Mouse (Mus musculus) lung, embryonic 14.5 days (tissue): ENCODE data around the gene Kif17. TPM values are rescaled to one million over a fixed set of nuclear protein-coding genes. Genes with fewer than 3 reads are reported as not detected.
A peak's percentile ranks its signal among the peaks of the same experiment; 100 is the strongest.

Experiments
- ATAC-seq: fragments of 200-750 bp; cut with Nextera tagmentation; 2 replicates; pipeline ENCODE4 v1.8.0; 2017; ENCODE audit warnings: mild to moderate bottlenecking, moderate TSS enrichment, moderate library complexity; ENCODE audit not compliant: insufficient read depth
- DNase-seq: peaks from one replicate; pipeline ENCODE4 v3.0.0-alpha.2; 2015
- H3K27ac ChIP-seq: fragments of 300-500 bp; sonication (generic); 2 replicates; pipeline ENCODE4 v1.5.1; 2014; ENCODE audit warnings: low read depth, mild to moderate bottlenecking, moderate library complexity
- H3K27me3 ChIP-seq: fragments of 300-500 bp; sonication (generic); 2 replicates; pipeline ENCODE4 v1.6.1; 2014; ENCODE audit warnings: low read length, control low read depth; ENCODE audit not compliant: insufficient read depth
- H3K36me3 ChIP-seq: fragments of 300-500 bp; sonication (generic); 2 replicates; pipeline ENCODE4 v1.6.1; 2014; ENCODE audit warnings: control low read depth; ENCODE audit not compliant: insufficient read depth
- H3K4me1 ChIP-seq: fragments of 300-500 bp; sonication (generic); 2 replicates; pipeline ENCODE4 v1.6.1; 2014; ENCODE audit warnings: antibody characterized with exemption, control low read depth; ENCODE audit not compliant: insufficient read depth
- H3K4me2 ChIP-seq: fragments of 300-500 bp; sonication (generic); 2 replicates; pipeline ENCODE4 v1.6.1; 2014; ENCODE audit warnings: mild to moderate bottlenecking
- H3K4me3 ChIP-seq: fragments of 300-500 bp; sonication (generic); 2 replicates; pipeline ENCODE4 v1.5.1; 2014; ENCODE audit warnings: low read depth, low read length
- H3K9ac ChIP-seq: fragments of 300-500 bp; sonication (generic); 2 replicates; pipeline ENCODE4 v1.6.1; 2014
- H3K9me3 ChIP-seq: fragments of 300-500 bp; sonication (generic); 2 replicates; pipeline ENCODE4 v1.6.1; 2016; ENCODE audit warnings: low read depth, low read length, control low read depth
- CTCF ChIP-seq: IDR thresholded peaks from 2 replicates; pipeline ENCODE4 v1.5.1; 2016; ENCODE audit warnings: antibody characterized with exemption, low read depth
- WGBS: fragments of 180-500 bp; shearing (Covaris S2); extraction: QIAGEN DNeasy Blood & Tissue Kit; methylation state at CpG from one replicate; pipeline ENCODE4 v1.1.7; 2014; 5-methylcytosine and 5-hydroxymethylcytosine counted together
- polyA plus RNA-seq: library from polyadenylated mRNA; unstranded; fragments of >200 nt; fragmentation: Nextera tagmentation; extraction: Ambion mirVana; gene quantifications from 2 replicates; pipeline ENCODE4 v1.2.1, GENCODE M21; 2014

The Kif17 gene
- polyA plus RNA-seq, 1 experiment from 2014 or later, result 2.5 TPM

- peak within 1 kb of the TSS; percentile 97 for H3K4me3 ChIP-seq
- peak within 1 kb of the TSS; percentile 91 for H3K9ac ChIP-seq
- peak; percentile 99 for ATAC-seq
- peak within 1 kb of the TSS; percentile 81 for H3K4me2 ChIP-seq
- H3K36me3 ChIP-seq, result peaks cover 25% of the 10 kb centered on the region
- WGBS, result under 1% methylated on average over 64 of the region's 64 CpGs
- no peaks in the 10 kb centered on the region for H3K9me3 ChIP-seq
- H3K27me3 ChIP-seq, result no peaks in the 10 kb centered on the region
- peaks cover 7% of the 10 kb centered on the region; the same call in 1 of the 2 replicates for H3K4me1 ChIP-seq
- H3K27ac ChIP-seq, result peak within 1 kb of the TSS; percentile 85
- TF ChIP-seq CTCF, result no peak
- peak; percentile 100 for DNase-seq
Observed at GRCm38 (mm10) chr4:138304340-138305104, 54.3 kb downstream of the Kif17 start, which contains the start of gene Ddost. Gene Ddost, plus strand, starts transcription at chr4:138304730.

GRCm38 (mm10) chr4:138307025-138307424 lies 56.8 kb downstream of the Kif17 start:
- WGBS, result 88% methylated on average over 3 of the region's 3 CpGs
- H3K27me3 ChIP-seq, result no peaks in the 10 kb centered on the region
- DNase-seq (no peak), ATAC-seq (no peak)
- no peak overlapping the region for H3K4me3 ChIP-seq
- no peaks in the 10 kb centered on the region for H3K9me3 ChIP-seq
- peaks cover 49% of the 10 kb centered on the region for H3K36me3 ChIP-seq
- peaks cover 7% of the 10 kb centered on the region; the same call in 1 of the 2 replicates for H3K4me1 ChIP-seq
- no peak overlapping the region for H3K9ac ChIP-seq
- no peak for TF ChIP-seq CTCF
- no peak overlapping the region for H3K27ac ChIP-seq
- H3K4me2 ChIP-seq, result no peak overlapping the region

GRCm38 (mm10) chr4:138307739-138308138 lies 57.5 kb downstream of the Kif17 start:
- no peak for TF ChIP-seq CTCF

GRCm38 (mm10) chr4:138310311-138310910 lies 60.2 kb downstream of the Kif17 start:
- no peak overlapping the region for H3K4me2 ChIP-seq
- no peak overlapping the region for H3K9ac ChIP-seq
- H3K36me3 ChIP-seq, result peaks cover 81% of the 10 kb centered on the region
- no peak overlapping the region for H3K27ac ChIP-seq
- H3K27me3 ChIP-seq, result no peaks in the 10 kb centered on the region
- no peaks in the 10 kb centered on the region for H3K9me3 ChIP-seq
- peaks cover 6% of the 10 kb centered on the region; the same call in 1 of the 2 replicates for H3K4me1 ChIP-seq
- DNase-seq (no peak), ATAC-seq (no peak)
- TF ChIP-seq CTCF, result no peak
- H3K4me3 ChIP-seq, result no peak overlapping the region
- WGBS, result 92% methylated on average over 19 of the region's 19 CpGs

More at GRCm38 (mm10) chr4:138307739-138308138, 57.5 kb downstream of the Kif17 start:
- Histone ChIP-seq H3K4me2 (no peak overlapping the region), H3K9me3 (no peaks in the 10 kb centered on the region), H3K4me1 (peaks cover 7% of the 10 kb centered on the region; the same call in 1 of the 2 replicates), H3K9ac (no peak overlapping the region), H3K36me3 (peaks cover 56% of the 10 kb centered on the region), H3K27ac (no peak overlapping the region), H3K27me3 (no peaks in the 10 kb centered on the region), H3K4me3 (no peak overlapping the region)
- WGBS, result 81% methylated on average over 12 of the region's 12 CpGs
- no peak for ATAC-seq
- no peak for DNase-seq

- no peak overlapping the region for H3K4me2 ChIP-seq
- no peak overlapping the region for H3K9ac ChIP-seq
- no peaks in the 10 kb centered on the region for H3K4me1 ChIP-seq
- DNase-seq (peak; percentile 56), ATAC-seq (peak; percentile 36; the same call in 1 of the 2 replicates)
- no peaks in the 10 kb centered on the region for H3K9me3 ChIP-seq
- H3K36me3 ChIP-seq, result peaks cover 88% of the 10 kb centered on the region
- no peak overlapping the region for H3K27ac ChIP-seq
- no peaks in the 10 kb centered on the region for H3K27me3 ChIP-seq
- TF ChIP-seq CTCF, result peak; percentile 84
- WGBS, result 46% methylated on average over 8 of the region's 8 CpGs
- H3K4me3 ChIP-seq, result no peak overlapping the region
Observed at GRCm38 (mm10) chr4:138311595-138311994, 61.4 kb downstream of the Kif17 start.

- WGBS, result 95% methylated on average over 3 of the region's 3 CpGs
- Histone ChIP-seq H3K9me3 (no peaks in the 10 kb centered on the region), H3K27ac (no peak overlapping the region), H3K4me1 (no peaks in the 10 kb centered on the region), H3K27me3 (no peaks in the 10 kb centered on the region), H3K36me3 (peaks cover 88% of the 10 kb centered on the region), H3K4me3 (no peak overlapping the region), H3K4me2 (no peak overlapping the region), H3K9ac (no peak overlapping the region)
- ATAC-seq (no peak), DNase-seq (no peak)
- no peak for TF ChIP-seq CTCF
Observed at GRCm38 (mm10) chr4:138312105-138312504, 61.9 kb downstream of the Kif17 start.

GRCm38 (mm10) chr4:138313021-138313420 lies 62.8 kb downstream of the Kif17 start:
- H3K27ac ChIP-seq, result no peak overlapping the region
- no peaks in the 10 kb centered on the region for H3K4me1 ChIP-seq
- DNase-seq, result no peak
- no peak for TF ChIP-seq CTCF
- H3K36me3 ChIP-seq, result peaks cover 86% of the 10 kb centered on the region
- H3K27me3 ChIP-seq, result no peaks in the 10 kb centered on the region
- ATAC-seq, result no peak
- H3K9me3 ChIP-seq, result no peaks in the 10 kb centered on the region
- WGBS, result 90% methylated on average over 11 of the region's 11 CpGs
- no peak overlapping the region for H3K4me2 ChIP-seq
- H3K4me3 ChIP-seq, result no peak overlapping the region
- H3K9ac ChIP-seq, result no peak overlapping the region
